Mouse (Mus musculus): ENCODE data around the gene Hsd17b13.

- TF ChIP-seq CTCF (IDR thresholded peaks at IDR 0.05; ENCODE audit: low read depth, low read length) (no peak), POLR2A (IDR thresholded peaks at IDR 0.05; ENCODE audit: extremely low read depth, insufficient read depth, low read length) (no peak)
Observed at GRCm38 (mm10) chr5:103930511-103930910, 46.7 kb downstream of the Hsd17b13 start.

Data from liver, adult 2 months (tissue).